Mouse (Mus musculus) heart, adult 11 months (tissue): Measurements from ENCODE around the gene Heatr4.

Source experiments
- DNase-seq: peaks from one replicate; pipeline ENCODE4 v3.0.0; 2022

Gene Heatr4

GRCm38 (mm10) chr12:83997221-83997620 lies 12.6 kb upstream of the Heatr4 start:
- DNase-seq: no peak

- DNase-seq: no peak
Measured at GRCm38 (mm10) chr12:83989378-83989777, 4.7 kb upstream of the Heatr4 start.

GRCm38 (mm10) chr12:83988483-83988882 lies 3.8 kb upstream of the Heatr4 start:
- DNase-seq: no peak

GRCm38 (mm10) chr12:83987583-83988441 lies 3.2 kb upstream of the Heatr4 start, which contains the start of gene Acot2:
Acot2 (plus strand) TSS chr12:83987861.
- peak; percentile 98 for DNase-seq

GRCm38 (mm10) chr12:83987242-83987582 lies 2.6 kb upstream of the Heatr4 start:
- no peak for DNase-seq

- DNase-seq: no peak
Measured at GRCm38 (mm10) chr12:83981615-83982014, 3.0 kb downstream of the Heatr4 start.

GRCm38 (mm10) chr12:83978862-83979261 lies 5.8 kb downstream of the Heatr4 start:
- no peak for DNase-seq

GRCm38 (mm10) chr12:83972117-83972516 lies 12.5 kb downstream of the Heatr4 start:
- no peak for DNase-seq

- no peak for DNase-seq
Measured at GRCm38 (mm10) chr12:83965235-83965634, 19.4 kb downstream of the Heatr4 start.

GRCm38 (mm10) chr12:83958278-83958677 lies 26.4 kb downstream of the Heatr4 start:
- DNase-seq: no peak

- peak; percentile 91 for DNase-seq
Measured at GRCm38 (mm10) chr12:83951711-83952575, 32.7 kb downstream of the Heatr4 start.

- DNase-seq: peak; percentile 91
Measured at GRCm38 (mm10) chr12:83950840-83951701, 33.6 kb downstream of the Heatr4 start.

GRCm38 (mm10) chr12:83950493-83950839 lies 34.2 kb downstream of the Heatr4 start, which contains the start of gene Riox1:
Riox1 (plus strand) TSS chr12:83950608.
- DNase-seq: peak; percentile 99

- no peak for DNase-seq
Measured at GRCm38 (mm10) chr12:83949776-83950492, 34.7 kb downstream of the Heatr4 start.

- DNase-seq: no peak
Measured at GRCm38 (mm10) chr12:83949043-83949442, 35.6 kb downstream of the Heatr4 start.

- DNase-seq: peak; percentile 96
Measured at GRCm38 (mm10) chr12:83947260-83947811, 37.3 kb downstream of the Heatr4 start.

- no peak for DNase-seq
Measured at GRCm38 (mm10) chr12:83941938-83942337, 42.7 kb downstream of the Heatr4 start.

- peak; percentile 94 for DNase-seq
Measured at GRCm38 (mm10) chr12:83940031-83940430, 44.6 kb downstream of the Heatr4 start.

- peak; percentile 54 for DNase-seq
Measured at GRCm38 (mm10) chr12:83939332-83939731, 45.3 kb downstream of the Heatr4 start.

GRCm38 (mm10) chr12:83938592-83938991 lies 46.1 kb downstream of the Heatr4 start:
- peak; percentile 82 for DNase-seq

- peak; percentile 76 for DNase-seq
Measured at GRCm38 (mm10) chr12:83937600-83937999, 47.1 kb downstream of the Heatr4 start.
